Mouse (Mus musculus) kidney, adult 2 months (tissue): ENCODE data around the gene Clec12a.

ENCODE experiments used
- CTCF ChIP-seq: fragments of 200-500 bp; conservative IDR thresholded peaks from 2 replicates; pipeline ENCODE4 v1.5.1; 2011; ENCODE audit warnings: low read depth, mild to moderate bottlenecking, control low read depth, low read length, moderate library complexity, mixed read lengths; ENCODE audit not compliant: insufficient read depth, insufficient read length
- POLR2A ChIP-seq: fragments of 200-500 bp; IDR thresholded peaks from one replicate; pipeline ENCODE4 v1.6.1; 2011; ENCODE audit warnings: low read depth, low read length, control low read depth

GRCm38 (mm10) chr6:129399945-129400344, 57.5 kb downstream of the Clec12a start:
- TF ChIP-seq CTCF = no peak
- TF ChIP-seq POLR2A = no peak
